Mouse (Mus musculus) stomach, postnatal 0 days (tissue): Measurements from ENCODE around the gene Tab2. TPM values are rescaled to one million over a fixed set of nuclear protein-coding genes. Genes with fewer than 3 reads are reported as not detected.

Experiments
- ATAC-seq: fragments of 200-750 bp; cut with Nextera tagmentation; 2 replicates; pipeline ENCODE4 v1.8.0; 2017; ENCODE audit not compliant: low FRiP score, low TSS enrichment
- DNase-seq: peaks from one replicate; pipeline ENCODE4 v3.0.0-alpha.2; 2016; ENCODE audit warnings: low spot score
- H3K27ac ChIP-seq: fragments of 300-500 bp; sonication (generic); replicated peaks from 2 replicates; pipeline ENCODE4 v1.5.1; 2014; ENCODE audit warnings: mild to moderate bottlenecking, control low read depth
- H3K27me3 ChIP-seq: fragments of 300-500 bp; sonication (generic); 2 replicates; pipeline ENCODE4 v1.6.1; 2014; ENCODE audit warnings: low read length; ENCODE audit not compliant: control insufficient read depth, insufficient read depth
- H3K36me3 ChIP-seq: fragments of 300-500 bp; sonication (generic); 2 replicates; pipeline ENCODE4 v1.6.1; 2014; ENCODE audit warnings: low read length, mixed read lengths; ENCODE audit not compliant: control insufficient read depth, insufficient read depth
- H3K4me1 ChIP-seq: fragments of 300-500 bp; sonication (generic); replicated peaks from 2 replicates; pipeline ENCODE4 v1.6.1; 2014; ENCODE audit warnings: antibody characterized with exemption; ENCODE audit not compliant: control insufficient read depth, insufficient read depth
- H3K4me2 ChIP-seq: fragments of 300-500 bp; sonication (generic); replicated peaks from 2 replicates; pipeline ENCODE4 v1.6.1; 2014; ENCODE audit warnings: low read depth, mild to moderate bottlenecking, control low read depth, moderate library complexity
- H3K4me3 ChIP-seq: fragments of 300-500 bp; sonication (generic); 2 replicates; pipeline ENCODE4 v1.5.1; 2014; ENCODE audit warnings: low read depth, low read length, control low read depth
- H3K9ac ChIP-seq: fragments of 300-500 bp; sonication (generic); 2 replicates; pipeline ENCODE4 v1.6.1; 2014; ENCODE audit warnings: mild to moderate bottlenecking, low read length, control low read depth, mixed read lengths
- H3K9me3 ChIP-seq: fragments of 300-500 bp; sonication (generic); 2 replicates; pipeline ENCODE4 v1.6.1; 2016; ENCODE audit warnings: low read length; ENCODE audit not compliant: control insufficient read depth
- CTCF ChIP-seq: IDR thresholded peaks from 2 replicates; pipeline ENCODE4 v1.5.1; 2016; ENCODE audit warnings: antibody characterized with exemption, low read depth, mild to moderate bottlenecking, moderate library complexity
- EP300 ChIP-seq: optimal IDR thresholded peaks from 2 replicates; pipeline ENCODE3; 2016; ENCODE audit warnings: antibody characterized with exemption
- WGBS: fragments of 180-500 bp; shearing (Covaris S2); extraction: QIAGEN DNeasy Blood & Tissue Kit; methylation state at CpG from one replicate; pipeline ENCODE4 v1.1.7; 2014; 5-methylcytosine and 5-hydroxymethylcytosine counted together
- polyA plus RNA-seq: library from polyadenylated mRNA; unstranded; fragments of >200 nt; fragmentation: Nextera tagmentation; extraction: Ambion mirVana; gene quantifications from 2 replicates; pipeline ENCODE4 v1.2.1, GENCODE M21; 2015

Gene Tab2
- polyA plus RNA-seq, 1 experiment from 2014 or later, result 10.1 TPM

DNA sequence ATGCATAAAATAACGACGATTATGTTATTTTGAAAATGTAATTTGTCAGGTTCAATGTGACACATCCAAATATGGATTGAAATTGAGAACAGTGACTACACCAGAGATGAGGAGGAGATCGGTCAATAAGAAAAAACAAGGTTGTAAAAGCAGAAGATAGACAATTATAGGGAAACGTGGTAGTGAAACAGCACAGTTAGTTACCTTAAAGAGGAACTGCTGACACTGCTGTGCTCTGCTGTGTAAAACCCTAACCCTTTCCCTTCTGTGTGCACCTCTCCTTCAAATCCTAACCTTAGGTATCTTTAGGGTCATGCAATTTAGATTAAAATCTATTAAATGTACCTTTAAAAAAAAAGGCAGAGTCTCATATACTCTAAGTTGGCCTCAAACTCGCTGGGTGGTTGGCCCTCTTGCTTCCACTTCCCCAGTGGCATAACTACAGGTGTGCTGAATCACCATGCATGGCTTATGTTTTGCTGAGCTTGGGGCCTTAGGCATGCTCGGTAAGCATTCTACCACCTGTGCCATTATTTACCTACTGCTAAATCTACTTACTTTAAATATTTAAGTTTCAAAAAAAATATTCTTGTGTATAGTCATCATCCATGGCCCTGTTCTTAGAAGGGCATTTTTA lies 19.4 kb downstream of the Tab2 start:
- Histone ChIP-seq H3K4me1 (no peaks in the 10 kb centered on the region), H3K27me3 (no peaks in the 10 kb centered on the region), H3K4me3 (no peak overlapping the region), H3K9me3 (no peaks in the 10 kb centered on the region), H3K36me3 (no peaks in the 10 kb centered on the region), H3K9ac (no peak overlapping the region), H3K27ac (no peak overlapping the region), H3K4me2 (no peak overlapping the region)
- no peak for DNase-seq
- no peak for ATAC-seq
- no peak for TF ChIP-seq EP300
- no peak for TF ChIP-seq CTCF
- WGBS, result 53% methylated on average over 6 of the region's 6 CpGs

DNA sequence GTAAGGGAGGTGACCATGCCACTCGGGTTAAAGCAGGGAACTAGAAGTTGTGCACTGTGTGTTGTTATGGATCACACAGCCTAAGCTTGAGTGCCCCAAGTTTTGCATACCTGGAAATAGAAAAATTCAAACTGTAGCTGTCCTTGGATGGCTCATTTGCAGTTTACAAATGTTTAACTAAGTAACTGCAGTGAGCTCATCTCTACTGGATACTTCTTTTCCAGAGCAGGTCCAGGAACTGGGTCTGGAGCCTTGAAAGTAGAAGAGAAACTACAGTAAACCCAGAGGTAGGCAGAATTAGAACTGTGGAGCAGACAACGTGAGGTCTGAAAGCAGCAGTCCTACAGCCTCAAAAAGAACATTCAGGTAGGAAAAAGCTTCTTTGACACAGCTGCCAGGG lies 23.1 kb downstream of the Tab2 start:
- no peaks in the 10 kb centered on the region for H3K36me3 ChIP-seq
- no peak overlapping the region for H3K9ac ChIP-seq
- no peak for ATAC-seq
- TF ChIP-seq CTCF (no peak), EP300 (no peak)
- no peak overlapping the region for H3K4me3 ChIP-seq
- no peaks in the 10 kb centered on the region for H3K27me3 ChIP-seq
- H3K27ac ChIP-seq, result no peak overlapping the region
- no peak for DNase-seq
- WGBS, result 74% methylated on average over 2 of the region's 2 CpGs
- H3K4me1 ChIP-seq, result no peaks in the 10 kb centered on the region
- no peak overlapping the region for H3K4me2 ChIP-seq
- no peaks in the 10 kb centered on the region for H3K9me3 ChIP-seq

DNA sequence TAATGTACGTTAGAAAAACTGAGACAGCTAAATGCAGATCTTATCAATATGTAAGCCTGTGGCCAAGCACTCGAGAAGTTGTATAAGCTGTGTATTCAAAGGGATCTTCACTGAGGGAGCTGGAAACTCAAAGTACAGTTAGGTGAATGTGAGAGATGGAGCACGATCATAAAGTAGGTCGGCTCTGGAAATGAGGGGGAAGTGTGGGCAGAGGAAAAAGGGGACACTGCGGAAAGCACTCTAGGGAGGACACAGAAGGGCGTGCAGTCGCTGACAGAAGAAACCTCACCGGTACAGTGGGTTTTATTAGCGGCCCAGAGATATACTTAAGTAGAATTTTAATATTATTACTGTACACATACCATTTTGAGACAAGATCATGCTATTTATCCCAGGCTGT lies 27.0 kb downstream of the Tab2 start:
- H3K36me3 ChIP-seq, result no peaks in the 10 kb centered on the region
- no peaks in the 10 kb centered on the region for H3K27me3 ChIP-seq
- DNase-seq (no peak), ATAC-seq (no peak)
- 72% methylated on average over 9 of the region's 9 CpGs for WGBS
- H3K4me3 ChIP-seq, result no peak overlapping the region
- no peak overlapping the region for H3K4me2 ChIP-seq
- H3K9ac ChIP-seq, result no peak overlapping the region
- no peaks in the 10 kb centered on the region for H3K9me3 ChIP-seq
- H3K27ac ChIP-seq, result no peak overlapping the region
- TF ChIP-seq CTCF (no peak), EP300 (no peak)
- 0 out of 2 replicates have a peak, but pooled peaks cover 2% of the 10 kb centered on the region for H3K4me1 ChIP-seq

DNA sequence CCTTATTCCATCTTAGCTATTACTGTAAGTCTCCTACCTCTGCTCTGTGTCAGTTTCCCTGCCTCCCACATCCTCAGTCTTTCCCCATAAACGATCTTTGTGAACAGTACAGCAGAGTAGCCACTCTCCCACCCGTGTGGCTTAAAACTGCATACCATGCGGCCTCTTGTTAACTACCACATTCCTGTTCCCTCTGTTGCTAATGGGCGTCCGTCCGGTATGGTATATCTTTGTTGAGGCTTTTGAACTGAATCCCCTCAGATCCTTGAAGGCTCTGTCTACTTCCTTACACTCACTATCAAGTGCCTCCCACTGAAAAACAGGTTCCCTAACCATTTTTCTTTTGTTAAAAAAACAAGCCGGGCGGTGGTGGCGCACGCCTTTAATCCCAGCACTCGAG lies 30.5 kb downstream of the Tab2 start:
- H3K4me2 ChIP-seq, result no peak overlapping the region
- 0 out of 2 replicates have a peak, but pooled peaks cover 2% of the 10 kb centered on the region for H3K4me1 ChIP-seq
- no peak overlapping the region for H3K9ac ChIP-seq
- DNase-seq, result no peak
- no peak for ATAC-seq
- H3K27ac ChIP-seq, result no peak overlapping the region
- no peak overlapping the region for H3K4me3 ChIP-seq
- H3K27me3 ChIP-seq, result no peaks in the 10 kb centered on the region
- peaks cover 8% of the 10 kb centered on the region for H3K36me3 ChIP-seq
- H3K9me3 ChIP-seq, result no peaks in the 10 kb centered on the region
- no peak for TF ChIP-seq EP300
- TF ChIP-seq CTCF, result no peak
- 62% methylated on average over 11 of the region's 11 CpGs for WGBS

DNA sequence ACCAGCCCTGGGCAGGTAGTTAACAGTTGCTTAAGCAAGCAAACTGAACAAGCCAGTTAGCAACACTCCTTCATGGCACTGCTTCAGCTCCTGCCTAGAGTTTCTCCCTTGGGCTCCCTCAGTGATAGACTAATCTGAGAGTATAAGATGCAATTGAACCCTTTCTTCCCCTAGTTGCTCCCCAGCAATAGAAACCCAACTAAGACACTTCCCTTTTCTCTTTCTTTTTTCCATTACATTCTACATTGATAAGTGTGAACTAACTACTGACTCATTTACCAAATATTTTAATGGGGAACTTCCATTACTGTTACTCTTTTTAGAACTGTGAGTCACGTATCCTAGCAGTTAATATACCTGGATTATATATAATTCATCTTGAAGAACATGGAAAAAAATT lies 32.6 kb downstream of the Tab2 start:
- H3K9me3 ChIP-seq, result no peaks in the 10 kb centered on the region
- ATAC-seq (no peak), DNase-seq (no peak)
- H3K4me1 ChIP-seq, result 0 out of 2 replicates have a peak, but pooled peaks cover 2% of the 10 kb centered on the region
- H3K9ac ChIP-seq, result no peak overlapping the region
- no peaks in the 10 kb centered on the region for H3K27me3 ChIP-seq
- 70% methylated on average over 1 of the region's 1 CpGs for WGBS
- no peak for TF ChIP-seq CTCF
- TF ChIP-seq EP300, result no peak
- no peak overlapping the region for H3K4me3 ChIP-seq
- no peak overlapping the region for H3K27ac ChIP-seq
- no peak overlapping the region for H3K4me2 ChIP-seq
- peaks cover 20% of the 10 kb centered on the region for H3K36me3 ChIP-seq

DNA sequence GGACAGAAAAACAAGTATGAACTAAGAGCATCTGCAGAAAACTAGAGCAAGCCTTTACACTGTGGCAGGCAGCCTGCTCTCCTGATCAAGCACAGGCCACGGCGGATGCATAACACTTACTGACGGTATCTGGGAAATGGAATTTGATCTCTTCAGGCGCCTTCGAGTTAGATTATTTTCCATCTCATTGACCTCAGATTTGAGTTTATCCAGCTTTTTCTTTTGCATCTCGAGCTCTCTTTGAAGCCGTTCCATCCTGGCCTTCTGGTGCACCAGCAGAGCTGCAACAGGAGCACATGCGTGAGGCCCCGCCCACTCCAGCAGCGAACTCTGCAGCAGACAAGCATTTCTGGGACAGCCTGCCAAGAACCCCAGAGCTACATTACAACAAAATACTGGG lies 44.8 kb downstream of the Tab2 start:
- no peak for TF ChIP-seq CTCF
- no peak for TF ChIP-seq EP300
- Histone ChIP-seq H3K4me1 (no peaks in the 10 kb centered on the region), H3K27ac (no peak overlapping the region), H3K9ac (no peak overlapping the region), H3K9me3 (no peaks in the 10 kb centered on the region), H3K27me3 (no peaks in the 10 kb centered on the region), H3K36me3 (peaks cover 8% of the 10 kb centered on the region), H3K4me3 (no peak overlapping the region), H3K4me2 (no peak overlapping the region)
- DNase-seq (no peak), ATAC-seq (no peak)
- 63% methylated on average over 10 of the region's 10 CpGs for WGBS
